Mouse (Mus musculus) cerebellum, adult 18-20 months (tissue): ENCODE measurements around the gene Olfr968.

Source experiments
- DNase-seq, 2 experiments: peaks; one replicate each; pipeline ENCODE4 v3.0.0; 2021

Gene Olfr968

GRCm38 (mm10) chr9:39783153-39783552 is at the start of gene Olfr968:
Olfr968 (minus strand) TSS chr9:39783253.
- no peak for DNase-seq

GRCm38 (mm10) chr9:39808560-39808959 is 25.5 kb upstream of the Olfr968 start, which contains the start of gene Olfr970:
Olfr970 (plus strand) TSS chr9:39808860.
- no peak for DNase-seq

- DNase-seq = no peak
Measured at GRCm38 (mm10) chr9:39790558-39790957, 7.5 kb upstream of the Olfr968 start, which contains the start of gene Olfr969. Olfr969 (plus strand) TSS chr9:39790945.

GRCm38 (mm10) chr9:39746428-39746827 is 36.6 kb downstream of the Olfr968 start:
- no peak for DNase-seq

GRCm38 (mm10) chr9:39745949-39746348 is 37.1 kb downstream of the Olfr968 start, which contains the start of gene Olfr967:
Olfr967 (plus strand) TSS chr9:39746249.
- DNase-seq = no peak

GRCm38 (mm10) chr9:39740741-39741140 is 42.3 kb downstream of the Olfr968 start:
- DNase-seq = no peak

- DNase-seq = no peak
Measured at GRCm38 (mm10) chr9:39730678-39731077, 52.4 kb downstream of the Olfr968 start, which contains the start of gene Olfr150. Olfr150 (plus strand) TSS chr9:39730978.
